Mouse (Mus musculus): ENCODE data around the gene Slc4a2.

- TF ChIP-seq CTCF (IDR thresholded peaks at IDR 0.05; ENCODE audit: control insufficient read depth, insufficient read depth, low read length) (no peak), POLR2A (IDR thresholded peaks at IDR 0.05; ENCODE audit: borderline replicate concordance, control insufficient read depth, low read depth, low read length) (no peak)
Observed at GRCm38 (mm10) chr5:24475476-24476241, 52.0 kb downstream of the Slc4a2 start.

All from bone marrow, adult 2 months (tissue).